Mouse (Mus musculus) heart, adult 18-20 months (tissue): Measurements from ENCODE around the gene Msantd4. TPM values are rescaled to one million over a fixed set of nuclear protein-coding genes. Genes with fewer than 3 reads are reported as not detected.
"Not testable (repeated sequence)": the region's sequence is repeated elsewhere in the genome, so short reads cannot be mapped to it uniquely, and the experiment has no call there.

ENCODE experiments used
- DNase-seq, 2 experiments: peaks; one replicate each; pipeline ENCODE4 v3.0.0; 2021 to 2022; ENCODE audit warnings: mixed read lengths in 1 of 2
- long read RNA-seq, 2 experiments: library from polyadenylated mRNA; stranded (forward); transcript quantifications; one replicate each; pipeline ENCODE4 v2.0.0; 2021
- microRNA-seq, 2 experiments: library from miRNA; unstranded; fragments of <30 nt; microRNA quantifications; one replicate each; pipeline ENCODE4 v1.2.0; 2022
- total RNA-seq, 2 experiments: library from RNA; stranded (reverse); gene quantifications; 2 replicates each; pipeline ENCODE4 v1.2.3; 2021

Gene Msantd4
- total RNA-seq, result 10 to 100 TPM; 42.7 to 49.7 TPM
- long read RNA-seq, experiment 1, transcript Msantd4-201 (2 exons, 2,731 nt), result minor isoform, 5 of 27 reads
- long read RNA-seq, experiment 1, transcript Msantd4-202 (3 exons, 2,800 nt), result major isoform, 18 of 27 reads
- long read RNA-seq, experiment 1, partial matches to known transcripts, result 4 of 27 reads
- long read RNA-seq, experiment 1, other reads (novel, unspliced or antisense), result 0 of 27 reads
- long read RNA-seq, experiment 2, transcript Msantd4-201 (2 exons, 2,731 nt), result minor isoform, 5 of 17 reads
- long read RNA-seq, experiment 2, transcript Msantd4-202 (3 exons, 2,800 nt), result major isoform, 12 of 17 reads
- long read RNA-seq, experiment 2, partial matches to known transcripts, result 0 of 17 reads
- long read RNA-seq, experiment 2, other reads (novel, unspliced or antisense), result 0 of 17 reads

- DNase-seq, result peak; percentile 98 to 100
These were observed at the start of gene Msantd4 for GRCm38 (mm10) chr9:4375828-4376639. TSS of gene Msantd4 (plus strand) at chr9:4376562.

GRCm38 (mm10) chr9:4353163-4353562 lies 23.2 kb upstream of the Msantd4 start:
- no peak for DNase-seq

DNA sequence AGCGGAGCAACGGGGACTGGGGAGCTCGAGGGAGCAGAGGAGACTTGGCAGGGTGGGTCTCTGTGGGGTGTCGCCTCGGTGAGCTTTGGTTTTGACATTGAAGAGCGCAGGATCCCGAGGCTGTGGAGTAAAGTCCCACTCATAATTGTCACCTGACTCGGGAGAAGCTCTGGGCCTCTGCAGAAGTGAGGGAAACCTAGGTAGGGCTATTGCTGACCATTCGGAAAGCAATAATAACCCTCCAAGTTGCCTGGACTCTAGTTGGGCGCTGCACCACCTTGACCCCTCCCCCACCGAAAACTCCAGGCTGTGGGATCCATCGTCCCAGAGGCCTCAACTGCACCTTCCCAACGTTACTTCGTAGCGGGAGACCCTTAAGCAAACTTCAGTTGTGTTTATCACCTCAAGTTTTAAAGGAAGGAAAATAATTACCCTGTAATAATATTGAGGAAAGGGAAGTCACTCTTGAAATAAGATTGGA lies 318 bp downstream of the Msantd4 start:
- no peak for DNase-seq

DNA sequence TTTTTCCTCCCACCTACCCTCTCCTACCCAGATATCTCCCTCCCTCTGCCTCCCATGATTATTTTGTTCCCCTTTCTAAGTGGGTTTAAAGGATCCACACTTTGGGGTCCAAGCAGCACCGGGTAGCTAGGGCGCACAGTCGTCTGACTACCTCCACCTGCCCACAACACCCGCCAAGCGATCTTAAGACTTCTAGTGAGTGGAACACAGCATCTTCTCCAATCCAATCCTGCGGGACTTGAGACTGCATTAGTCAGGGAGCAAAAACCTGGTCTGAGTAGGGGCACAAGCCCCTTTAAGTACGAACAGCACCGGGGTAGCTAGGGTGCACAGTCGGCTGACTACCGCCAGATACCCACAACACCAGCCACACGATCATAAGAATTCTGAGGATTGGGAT lies 24.4 kb downstream of the Msantd4 start:
- not testable (repeated sequence) for DNase-seq

Small RNA genes within 50 kb of the gene (microRNA-seq; reads per million reads assigned to microRNA genes)
- gene Gm23992, result 0 reads per million in 2 experiments

Other genes starting within 250 kb of the Msantd4 start
- gene Aasdhppt, start 67.1 kb upstream of the Msantd4 start, total RNA-seq, result 10 to 100 TPM; 19.9 to 21.2 TPM
- 1 to 10 TPM; 8.1 to 8.8 TPM for gene Kbtbd3, start 66.7 kb upstream of the Msantd4 start, total RNA-seq